Comparison of ENCODE assay signal across 10 mouse cellular contexts in genomic region chr15:81032941-81033629, GRCm38 (mm10). TPM values are rescaled to one million over a fixed set of nuclear protein-coding genes. Genes with fewer than 3 reads are reported as not detected.
DNase-seq lines count a peak whose midpoint lies in the region; ATAC-seq lines count a peak whose summit lies in the region.
"Had no signal": no experiment of that assay in that cellular context is flagged by ENCODE, and none has a peak within 500 bp of the region (broad histone marks: within the 10 kb centered on the region; RNA-seq: fewer than 3 reads in every experiment).

No protein-coding gene starts in this region.

- H3K36me3 ChIP-seq in heart, embryonic 13.5 days = no peaks in the 10 kb centered on the region
- no peaks in the 10 kb centered on the region for H3K36me3 ChIP-seq in intestine, embryonic 16.5 days (ENCODE audit: control insufficient read depth, insufficient read depth, low read length)

- no peak overlapping the region for H3K9ac ChIP-seq in heart, embryonic 13.5 days
- H3K9ac ChIP-seq in intestine, embryonic 16.5 days (ENCODE audit: low read depth, low read length) = no peak overlapping the region

- no peak for DNase-seq in heart, adult 9 months (ENCODE audit: low spot score in 2 of 2)
- DNase-seq in spleen, postnatal 36 days (ENCODE audit: low spot score in 2 of 2) = peak; percentile 78 to 82
- DNase-seq in spleen, postnatal 14 days (ENCODE audit: low spot score in 2 of 2) = no peak
- DNase-seq in cerebellum, adult 9-11 months = no peak
- no peak for DNase-seq in layer of hippocampus, adult 8-10 months (ENCODE audit: low spot score in 2 of 2)
- DNase-seq in cerebellum, adult 9-10 months = no peak

- H3K27me3 ChIP-seq in heart, embryonic 13.5 days (replicated peaks) = no peaks in the 10 kb centered on the region; the same call in 1 of the 2 replicates
- no peaks in the 10 kb centered on the region for H3K27me3 ChIP-seq in intestine, embryonic 16.5 days (replicated peaks; ENCODE audit: control insufficient read depth, insufficient read depth, low read length)
- H3K27me3 ChIP-seq: megakaryocyte, embryonic 14.5 days had no signal

- H3K27ac ChIP-seq in heart, embryonic 13.5 days (replicated peaks) = peak overlapping the region; percentile 28; the same call in 1 of the 2 replicates
- H3K27ac ChIP-seq in intestine, embryonic 16.5 days (ENCODE audit: low read length) = 0 out of 2 replicates have a peak overlapping the region, but pooled peaks have one; percentile 22
- H3K27ac ChIP-seq: kidney, postnatal 0 days had no signal

- ATAC-seq in heart, embryonic 13.5 days (ENCODE audit: extremely low read depth, insufficient number of reproducible peaks, low FRiP score, low TSS enrichment) = no peak
- ATAC-seq in intestine, embryonic 16.5 days = peak; percentile 89

- H3K9me3 ChIP-seq in heart, embryonic 13.5 days = no peaks in the 10 kb centered on the region
- no peaks in the 10 kb centered on the region for H3K9me3 ChIP-seq in intestine, embryonic 16.5 days (ENCODE audit: control insufficient read depth, low read length)
- H3K9me3 ChIP-seq: megakaryocyte, embryonic 14.5 days had no signal

- H3K4me2 ChIP-seq in heart, embryonic 13.5 days = no peak overlapping the region
- H3K4me2 ChIP-seq in intestine, embryonic 16.5 days (ENCODE audit: low read depth, low read length) = no peak overlapping the region

- H3K4me1 ChIP-seq in heart, embryonic 13.5 days = peaks cover 43% of the 10 kb centered on the region
- H3K4me1 ChIP-seq in intestine, embryonic 16.5 days (ENCODE audit: control insufficient read depth, insufficient read depth, low read length) = peaks cover 38% of the 10 kb centered on the region

- WGBS in heart, embryonic 13.5 days = 39% methylated on average over 9 of the region's 9 CpGs
- WGBS in intestine, embryonic 16.5 days = 26% methylated on average over 9 of the region's 9 CpGs

- no peak overlapping the region for H3K4me3 ChIP-seq in heart, embryonic 13.5 days
- no peak overlapping the region for H3K4me3 ChIP-seq in intestine, embryonic 16.5 days (ENCODE audit: low read length)
- H3K4me3 ChIP-seq: megakaryocyte, embryonic 14.5 days had no signal

RNA-seq across cellular contexts. Expression of gene Sgsm3, which starts 55.5 kb away (rescaled TPM):
- 14.2 and 17.3 TPM in 2 replicates for polyA plus RNA-seq in heart, embryonic 13.5 days (2015; fragmentation: Nextera tagmentation; extraction: Ambion mirVana)
- 30.9 and 33.9 TPM in 2 replicates for polyA plus RNA-seq in intestine, embryonic 16.5 days (2015; fragmentation: Nextera tagmentation; extraction: Ambion mirVana)
- 10 to 100 TPM; 72.3 to 87.1 (median 81.3) TPM for total RNA-seq in layer of hippocampus, adult 8-10 months (2022)

Comparison
In these comparisons a context has a peak if more than half of its experiments do, and no peak if none do; other contexts are left out.
1. DNase-seq: peak in spleen, postnatal 36 days (2 of 2); none in heart, adult 9 months (0 of 2), spleen, postnatal 14 days (0 of 2), cerebellum, adult 9-11 months (single experiment), layer of hippocampus, adult 8-10 months (0 of 2) and cerebellum, adult 9-10 months (single experiment).